Mouse (Mus musculus) limb, embryonic 14.5 days (tissue): Measurements from ENCODE around the gene Fam83c. TPM values are rescaled to one million over a fixed set of nuclear protein-coding genes. Genes with fewer than 3 reads are reported as not detected.
A peak's percentile ranks its signal among the peaks of the same experiment; 100 is the strongest.

Experiments used
- ATAC-seq: fragments of 200-750 bp; cut with Nextera tagmentation; 2 replicates; pipeline ENCODE4 v1.8.0; 2017; ENCODE audit warnings: low read depth, moderate number of reproducible peaks, moderate TSS enrichment; ENCODE audit not compliant: low FRiP score
- DNase-seq: peaks from one replicate; pipeline ENCODE4 v3.0.0-alpha.2; 2015; ENCODE audit warnings: low spot score
- H3K27ac ChIP-seq: fragments of 300-500 bp; sonication (generic); replicated peaks from 2 replicates; pipeline ENCODE4 v1.5.1; 2014; ENCODE audit warnings: low read depth, mild to moderate bottlenecking, low read length, moderate library complexity, mixed read lengths
- H3K27me3 ChIP-seq: fragments of 300-500 bp; sonication (generic); 2 replicates; pipeline ENCODE4 v1.6.1; 2014; ENCODE audit warnings: low read length, mixed read lengths; ENCODE audit not compliant: control insufficient read depth, insufficient read depth
- H3K36me3 ChIP-seq: fragments of 300-500 bp; sonication (generic); 2 replicates; pipeline ENCODE4 v1.6.1; 2014; ENCODE audit warnings: mild to moderate bottlenecking, low read length, moderate library complexity, mixed read lengths; ENCODE audit not compliant: control insufficient read depth, insufficient read depth
- H3K4me1 ChIP-seq: fragments of 300-500 bp; sonication (generic); 2 replicates; pipeline ENCODE4 v1.6.1; 2014; ENCODE audit warnings: antibody characterized with exemption, low read length, mixed read lengths; ENCODE audit not compliant: control insufficient read depth, insufficient read depth
- H3K4me2 ChIP-seq: fragments of 300-500 bp; sonication (generic); replicated peaks from 2 replicates; pipeline ENCODE4 v1.6.1; 2014; ENCODE audit warnings: low read depth, mild to moderate bottlenecking, low read length, moderate library complexity; ENCODE audit not compliant: severe bottlenecking
- H3K4me3 ChIP-seq: fragments of 300-500 bp; sonication (generic); replicated peaks from 2 replicates; pipeline ENCODE4 v1.5.1; 2014; ENCODE audit warnings: low read length
- H3K9ac ChIP-seq: fragments of 300-500 bp; sonication (generic); 2 replicates; pipeline ENCODE4 v1.6.1; 2014; ENCODE audit warnings: mild to moderate bottlenecking, low read depth, low read length, moderate library complexity; ENCODE audit not compliant: severe bottlenecking
- H3K9me3 ChIP-seq: fragments of 300-500 bp; sonication (generic); 2 replicates; pipeline ENCODE4 v1.6.1; 2016; ENCODE audit warnings: low read length; ENCODE audit not compliant: control insufficient read depth
- POLR2A ChIP-seq: fragments of 200-500 bp; IDR thresholded peaks from 2 replicates; pipeline ENCODE4 v1.8.0; 2012; ENCODE audit warnings: inconsistent platforms, mild to moderate bottlenecking, moderate library complexity, borderline replicate concordance; ENCODE audit not compliant: insufficient read depth, insufficient read length; ENCODE audit errors: extremely low read depth
- WGBS: fragments of 180-500 bp; shearing (Covaris S2); extraction: QIAGEN DNeasy Blood & Tissue Kit; methylation state at CpG from one replicate; pipeline ENCODE4 v1.1.7; 2014; 5-methylcytosine and 5-hydroxymethylcytosine counted together
- polyA plus RNA-seq, 2 experiments: library from polyadenylated mRNA; depleted of rRNA in 1 of 2; stranded (reverse) in 1 of 2; unstranded in 1 of 2; fragments of >200 nt; fragmentation: Nextera tagmentation in 1 of 2; extraction: Ambion mirVana in 1 of 2; gene quantifications; 2 replicates each; pipeline versions ENCODE4 v1.2.1 to v1.2.3; 2012 to 2014

The Fam83c gene
- polyA plus RNA-seq, 2 experiments = 2.0 to 2.1 TPM

- Histone ChIP-seq H3K4me1 (peaks cover 24% of the 10 kb centered on the region), H3K27me3 (no peaks in the 10 kb centered on the region), H3K4me2 (no peak overlapping the region), H3K36me3 (peaks cover 24% of the 10 kb centered on the region), H3K9me3 (no peaks in the 10 kb centered on the region), H3K9ac (no peak overlapping the region), H3K4me3 (no peak overlapping the region), H3K27ac (peak overlapping the region; percentile 19; the same call in 1 of the 2 replicates)
- ATAC-seq = no peak
- no peak for DNase-seq
- no peak for TF ChIP-seq POLR2A
- WGBS = 68% methylated on average over 8 of the region's 8 CpGs
These were observed 37.8 kb upstream of the Fam83c start for GRCm38 (mm10) chr2:155872486-155872885.

GRCm38 (mm10) chr2:155869772-155870171 lies 35.1 kb upstream of the Fam83c start:
- peaks cover 13% of the 10 kb centered on the region for H3K36me3 ChIP-seq
- no peak overlapping the region for H3K27ac ChIP-seq
- ATAC-seq (no peak), DNase-seq (no peak)
- no peaks in the 10 kb centered on the region for H3K9me3 ChIP-seq
- TF ChIP-seq POLR2A = no peak
- H3K27me3 ChIP-seq = no peaks in the 10 kb centered on the region
- 66% methylated on average over 5 of the region's 5 CpGs for WGBS
- peaks cover 24% of the 10 kb centered on the region for H3K4me1 ChIP-seq
- H3K4me2 ChIP-seq = no peak overlapping the region
- H3K4me3 ChIP-seq = no peak overlapping the region
- no peak overlapping the region for H3K9ac ChIP-seq

- WGBS = 92% methylated on average over 8 of the region's 8 CpGs
- Histone ChIP-seq H3K4me1 (peaks cover 22% of the 10 kb centered on the region), H3K4me3 (no peak overlapping the region), H3K9ac (no peak overlapping the region), H3K27ac (no peak overlapping the region), H3K27me3 (no peaks in the 10 kb centered on the region), H3K36me3 (peaks cover 8% of the 10 kb centered on the region; the same call in 1 of the 2 replicates), H3K4me2 (no peak overlapping the region), H3K9me3 (no peaks in the 10 kb centered on the region)
- ATAC-seq = no peak
- TF ChIP-seq POLR2A = no peak
- DNase-seq = no peak
These were observed 33.7 kb upstream of the Fam83c start for GRCm38 (mm10) chr2:155868320-155868719.

- Histone ChIP-seq H3K36me3 (peaks cover 4% of the 10 kb centered on the region; the same call in 1 of the 2 replicates), H3K9me3 (no peaks in the 10 kb centered on the region), H3K27me3 (no peaks in the 10 kb centered on the region), H3K9ac (no peak overlapping the region), H3K4me1 (peaks cover 18% of the 10 kb centered on the region), H3K27ac (0 out of 2 replicates have a peak overlapping the region, but pooled peaks have one; percentile 16), H3K4me2 (0 out of 2 replicates have a peak overlapping the region, but pooled peaks have one; percentile 5), H3K4me3 (no peak overlapping the region)
- peak; percentile 18; the same call in 1 of the 2 replicates for ATAC-seq
- DNase-seq = no peak
- WGBS = 29% methylated on average over 11 of the region's 11 CpGs
- no peak for TF ChIP-seq POLR2A
These were observed 28.7 kb upstream of the Fam83c start for GRCm38 (mm10) chr2:155863301-155863867.

GRCm38 (mm10) chr2:155862573-155863300 lies 28.1 kb upstream of the Fam83c start:
- no peaks in the 10 kb centered on the region for H3K9me3 ChIP-seq
- 0 out of 2 replicates have a peak overlapping the region, but pooled peaks have one; percentile 5 for H3K4me2 ChIP-seq
- peaks cover 6% of the 10 kb centered on the region for H3K36me3 ChIP-seq
- 26% methylated on average over 13 of the region's 13 CpGs for WGBS
- peak overlapping the region; percentile 50 for H3K27ac ChIP-seq
- DNase-seq = peak; percentile 79
- no peak overlapping the region for H3K9ac ChIP-seq
- no peak overlapping the region for H3K4me3 ChIP-seq
- no peaks in the 10 kb centered on the region for H3K27me3 ChIP-seq
- no peak for TF ChIP-seq POLR2A
- H3K4me1 ChIP-seq = peaks cover 18% of the 10 kb centered on the region
- ATAC-seq = peak; percentile 93
